Mouse (Mus musculus) heart, embryonic 13.5 days (tissue): ENCODE results near the gene Hspbp1. TPM values are rescaled to one million over a fixed set of nuclear protein-coding genes. Genes with fewer than 3 reads are reported as not detected.

Experiments
- ATAC-seq: fragments of 200-750 bp; cut with Nextera tagmentation; 2 replicates; pipeline ENCODE4 v1.8.0; 2017; ENCODE audit warnings: moderate TSS enrichment; ENCODE audit not compliant: insufficient number of reproducible peaks, low FRiP score, low TSS enrichment; ENCODE audit errors: extremely low read depth
- H3K27ac ChIP-seq: fragments of 300-500 bp; sonication (generic); replicated peaks from 2 replicates; pipeline ENCODE4 v1.5.1; 2015; ENCODE audit warnings: moderate library complexity, mild to moderate bottlenecking, inconsistent platforms
- H3K27me3 ChIP-seq: fragments of 300-500 bp; sonication (generic); replicated peaks from 2 replicates; pipeline ENCODE4 v1.6.1; 2015; ENCODE audit warnings: mild to moderate bottlenecking, inconsistent platforms
- H3K36me3 ChIP-seq: fragments of 300-500 bp; sonication (generic); 2 replicates; pipeline ENCODE4 v1.6.1; 2015; ENCODE audit warnings: mild to moderate bottlenecking, inconsistent platforms
- H3K4me1 ChIP-seq: fragments of 300-500 bp; sonication (generic); 2 replicates; pipeline ENCODE4 v1.6.1; 2015; ENCODE audit warnings: inconsistent platforms
- H3K4me2 ChIP-seq: fragments of 300-500 bp; sonication (generic); 2 replicates; pipeline ENCODE4 v1.6.1; 2015; ENCODE audit warnings: inconsistent platforms, mild to moderate bottlenecking, moderate library complexity
- H3K4me3 ChIP-seq: fragments of 300-500 bp; sonication (generic); 2 replicates; pipeline ENCODE4 v1.5.1; 2015; ENCODE audit warnings: moderate library complexity, mild to moderate bottlenecking, inconsistent platforms
- H3K9ac ChIP-seq: fragments of 300-500 bp; sonication (generic); 2 replicates; pipeline ENCODE4 v1.6.1; 2015; ENCODE audit warnings: inconsistent platforms, mild to moderate bottlenecking, moderate library complexity
- H3K9me3 ChIP-seq: fragments of 300-500 bp; sonication (generic); 2 replicates; pipeline ENCODE4 v1.6.1; 2016; ENCODE audit warnings: inconsistent platforms
- WGBS: fragments of 180-500 bp; shearing (Covaris S2); methylation state at CpG from one replicate; pipeline ENCODE4 v1.1.7; 2015; ENCODE audit warnings: mixed read lengths; 5-methylcytosine and 5-hydroxymethylcytosine counted together
- polyA plus RNA-seq: library from polyadenylated mRNA; unstranded; fragments of >200 nt; fragmentation: Nextera tagmentation; extraction: Ambion mirVana; gene quantifications from 2 replicates; pipeline ENCODE4 v1.2.1, GENCODE M21; 2015

Gene Hspbp1
- 74.0 and 79.9 TPM in 2 replicates for polyA plus RNA-seq

DNA sequence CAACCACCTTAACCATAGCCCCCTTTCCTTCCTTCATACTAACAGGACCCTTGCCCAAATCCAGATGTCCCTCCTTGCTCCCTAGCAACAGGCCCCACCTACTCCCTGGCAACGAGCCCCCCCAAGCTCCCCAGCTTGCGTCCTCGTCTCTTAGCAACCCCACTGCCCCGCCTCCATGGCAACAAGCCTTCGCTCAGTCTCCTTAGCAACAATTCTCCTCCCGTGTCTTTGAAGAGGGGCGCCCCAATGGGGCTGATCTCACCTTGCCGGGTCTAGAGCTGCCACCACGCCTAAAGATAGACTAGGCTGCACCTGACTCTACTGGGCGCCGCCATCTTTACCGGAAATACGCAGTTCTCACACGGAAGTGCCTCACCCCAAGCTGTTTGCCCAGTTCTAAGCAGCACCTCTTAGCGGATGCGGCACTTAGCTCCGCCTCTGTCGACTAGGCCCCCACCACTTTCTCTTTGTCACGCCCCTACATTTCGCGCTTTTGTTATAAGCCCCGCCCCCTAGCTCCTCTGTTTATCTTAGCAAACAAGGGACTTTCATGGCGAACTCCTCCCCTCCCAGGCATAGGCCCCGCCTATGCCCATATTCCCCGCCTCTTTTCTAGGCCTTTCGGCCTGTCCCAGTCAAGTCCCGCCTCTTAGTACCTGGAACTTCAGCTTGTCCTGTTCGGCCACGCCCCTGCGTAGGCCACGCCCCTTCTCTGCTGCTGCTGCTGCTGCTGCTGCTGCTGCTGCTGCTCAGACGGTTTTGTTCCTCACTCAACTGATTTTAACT is at the start of gene Hspbp1:
Gene Hspbp1 (minus strand): TSS at position 437 of the 786 bp plus-strand sequence.
- peaks cover 29% of the 10 kb centered on the region for H3K36me3 ChIP-seq
- H3K4me3 ChIP-seq, result peak within 1 kb of the TSS; percentile 66
- under 1% methylated on average over 32 of the region's 32 CpGs for WGBS
- peak within 1 kb of the TSS; percentile 74 for H3K9ac ChIP-seq
- H3K9me3 ChIP-seq, result no peaks in the 10 kb centered on the region
- peak; percentile 92 for ATAC-seq
- H3K27me3 ChIP-seq, result no peaks in the 10 kb centered on the region
- peak within 1 kb of the TSS; percentile 90 for H3K4me2 ChIP-seq
- H3K4me1 ChIP-seq, result peaks cover 7% of the 10 kb centered on the region
- H3K27ac ChIP-seq, result peak within 1 kb of the TSS; percentile 58

GRCm38 (mm10) chr7:4732968-4733392 is 48.1 kb upstream of the Hspbp1 start:
- no peak overlapping the region for H3K4me3 ChIP-seq
- no peaks in the 10 kb centered on the region for H3K4me1 ChIP-seq
- no peaks in the 10 kb centered on the region for H3K36me3 ChIP-seq
- no peak overlapping the region for H3K4me2 ChIP-seq
- H3K27ac ChIP-seq, result no peak overlapping the region
- no peak for ATAC-seq
- WGBS, result 40% methylated on average over 6 of the region's 6 CpGs
- 0 out of 2 replicates have a peak, but pooled peaks cover 3% of the 10 kb centered on the region for H3K27me3 ChIP-seq
- peaks cover 3% of the 10 kb centered on the region; the same call in 1 of the 2 replicates for H3K9me3 ChIP-seq
- no peak overlapping the region for H3K9ac ChIP-seq

- Histone ChIP-seq H3K4me1 (no peaks in the 10 kb centered on the region), H3K4me2 (no peak overlapping the region), H3K27me3 (0 out of 2 replicates have a peak, but pooled peaks cover 3% of the 10 kb centered on the region), H3K36me3 (no peaks in the 10 kb centered on the region), H3K27ac (no peak overlapping the region), H3K9ac (no peak overlapping the region), H3K9me3 (peaks cover 3% of the 10 kb centered on the region; the same call in 1 of the 2 replicates), H3K4me3 (no peak overlapping the region)
- 70% methylated on average over 5 of the region's 5 CpGs for WGBS
- ATAC-seq, result no peak
Observed at GRCm38 (mm10) chr7:4731090-4731489, 46.2 kb upstream of the Hspbp1 start.

- no peak within 1 kb of the TSS for H3K9ac ChIP-seq
- no peak within 1 kb of the TSS for H3K4me2 ChIP-seq
- no peak for ATAC-seq
- H3K27me3 ChIP-seq, result peaks cover 8% of the 10 kb centered on the region; the same call in 1 of the 2 replicates
- 60% methylated on average over 7 of the region's 7 CpGs for WGBS
- H3K9me3 ChIP-seq, result peaks cover 3% of the 10 kb centered on the region; the same call in 1 of the 2 replicates
- no peaks in the 10 kb centered on the region for H3K4me1 ChIP-seq
- H3K4me3 ChIP-seq, result no peak within 1 kb of the TSS
- H3K36me3 ChIP-seq, result no peaks in the 10 kb centered on the region
- no peak within 1 kb of the TSS for H3K27ac ChIP-seq
Observed at GRCm38 (mm10) chr7:4725169-4725568, 40.3 kb upstream of the Hspbp1 start, which contains the start of gene Tmem150b. Tmem150b (minus strand) TSS chr7:4725249.

DNA sequence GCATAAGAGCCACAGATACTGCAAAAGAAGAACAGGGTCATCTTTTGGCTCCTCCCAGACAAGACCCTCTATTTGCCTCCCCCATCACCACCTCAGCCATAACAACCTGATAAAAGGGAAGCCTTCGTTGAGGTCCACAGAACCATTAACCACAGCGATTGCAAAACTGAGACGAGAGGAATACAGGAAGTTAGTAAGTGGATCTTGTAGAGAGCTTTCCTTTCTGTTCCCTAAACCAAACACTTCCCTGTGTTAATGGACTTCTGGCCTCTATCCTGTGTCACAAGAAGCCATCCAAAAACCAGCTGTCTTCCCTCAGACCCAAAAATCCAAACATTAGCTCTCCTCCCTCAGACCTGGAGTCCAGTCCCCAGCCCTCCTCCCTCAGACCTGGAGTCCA is 39.5 kb upstream of the Hspbp1 start:
- Histone ChIP-seq H3K4me3 (no peak overlapping the region), H3K9ac (no peak overlapping the region), H3K9me3 (no peaks in the 10 kb centered on the region), H3K36me3 (no peaks in the 10 kb centered on the region), H3K4me2 (no peak overlapping the region), H3K27me3 (peaks cover 8% of the 10 kb centered on the region; the same call in 1 of the 2 replicates), H3K27ac (no peak overlapping the region), H3K4me1 (no peaks in the 10 kb centered on the region)
- no peak for ATAC-seq
- WGBS, result 57% methylated on average over 3 of the region's 3 CpGs

- Histone ChIP-seq H3K4me3 (peak overlapping the region; percentile 37), H3K9me3 (no peaks in the 10 kb centered on the region), H3K4me1 (no peaks in the 10 kb centered on the region), H3K27ac (no peak overlapping the region), H3K4me2 (peak overlapping the region; percentile 65), H3K9ac (peak overlapping the region; percentile 56; the same call in 1 of the 2 replicates), H3K27me3 (peaks cover 8% of the 10 kb centered on the region; the same call in 1 of the 2 replicates), H3K36me3 (no peaks in the 10 kb centered on the region)
- ATAC-seq, result no peak
- 31% methylated on average over 12 of the region's 12 CpGs for WGBS
Observed at GRCm38 (mm10) chr7:4723508-4723907, 38.6 kb upstream of the Hspbp1 start.

DNA sequence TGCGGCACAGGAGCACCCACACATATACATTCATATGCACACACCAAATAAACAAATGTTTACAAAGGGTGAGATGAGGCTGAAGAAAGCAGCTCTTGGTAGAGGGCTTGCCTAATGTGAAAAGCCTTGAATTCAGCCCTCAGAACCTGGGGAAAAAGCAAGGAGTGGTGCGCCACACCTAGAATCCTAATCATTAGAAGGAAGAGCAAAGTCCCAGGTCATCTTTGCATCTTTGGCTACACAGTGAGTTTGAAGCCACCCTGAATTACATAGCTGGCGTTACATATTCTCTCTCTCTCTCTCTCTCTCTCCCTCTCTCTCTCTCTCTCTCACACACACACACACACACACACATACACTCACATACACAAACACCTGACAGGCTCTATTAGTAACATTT is 34.4 kb upstream of the Hspbp1 start:
- Histone ChIP-seq H3K4me2 (no peak overlapping the region), H3K36me3 (peaks cover 28% of the 10 kb centered on the region), H3K4me3 (no peak overlapping the region), H3K4me1 (no peaks in the 10 kb centered on the region), H3K9ac (no peak overlapping the region), H3K27me3 (0 out of 2 replicates have a peak, but pooled peaks cover 8% of the 10 kb centered on the region), H3K9me3 (no peaks in the 10 kb centered on the region), H3K27ac (no peak overlapping the region)
- ATAC-seq, result no peak
- WGBS, result 84% methylated on average over 3 of the region's 3 CpGs

- Histone ChIP-seq H3K9me3 (no peaks in the 10 kb centered on the region), H3K36me3 (peaks cover 51% of the 10 kb centered on the region), H3K27ac (no peak overlapping the region), H3K9ac (no peak overlapping the region), H3K27me3 (no peaks in the 10 kb centered on the region), H3K4me2 (no peak overlapping the region), H3K4me3 (no peak overlapping the region), H3K4me1 (no peaks in the 10 kb centered on the region)
- WGBS, result 54% methylated on average over 6 of the region's 6 CpGs
- no peak for ATAC-seq
Observed at GRCm38 (mm10) chr7:4716955-4717354, 32.1 kb upstream of the Hspbp1 start.

GRCm38 (mm10) chr7:4712594-4712993 is 27.7 kb upstream of the Hspbp1 start:
- 72% methylated on average over 3 of the region's 3 CpGs for WGBS
- Histone ChIP-seq H3K9ac (no peak overlapping the region), H3K36me3 (peaks cover 89% of the 10 kb centered on the region), H3K4me3 (no peak overlapping the region), H3K27me3 (no peaks in the 10 kb centered on the region), H3K27ac (no peak overlapping the region), H3K4me1 (no peaks in the 10 kb centered on the region), H3K4me2 (no peak overlapping the region), H3K9me3 (no peaks in the 10 kb centered on the region)
- ATAC-seq, result no peak

DNA sequence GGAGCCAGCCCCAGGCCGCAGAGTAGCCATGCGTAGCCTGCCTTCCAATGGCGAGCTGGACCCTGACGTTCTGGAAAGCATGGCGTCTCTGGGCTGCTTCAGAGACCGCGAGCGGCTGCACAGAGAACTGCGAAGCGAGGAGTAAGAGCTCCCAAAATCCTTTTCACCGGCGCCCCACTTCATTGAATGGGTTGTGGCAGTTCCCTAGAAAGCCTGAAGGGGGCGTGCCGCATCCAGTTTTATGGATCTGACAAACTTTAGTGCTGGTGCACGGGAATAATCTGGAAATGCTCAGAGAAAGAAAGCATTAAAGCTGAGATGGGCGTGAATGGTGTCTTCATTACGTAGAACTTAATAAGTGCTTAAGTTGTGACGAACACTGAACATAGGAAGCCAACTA is 20.2 kb upstream of the Hspbp1 start:
- H3K27me3 ChIP-seq, result no peaks in the 10 kb centered on the region
- H3K4me2 ChIP-seq, result no peak overlapping the region
- no peaks in the 10 kb centered on the region for H3K9me3 ChIP-seq
- ATAC-seq, result no peak
- 41% methylated on average over 18 of the region's 18 CpGs for WGBS
- H3K4me3 ChIP-seq, result no peak overlapping the region
- no peak overlapping the region for H3K27ac ChIP-seq
- no peak overlapping the region for H3K9ac ChIP-seq
- H3K4me1 ChIP-seq, result no peaks in the 10 kb centered on the region
- peaks cover 86% of the 10 kb centered on the region for H3K36me3 ChIP-seq

DNA sequence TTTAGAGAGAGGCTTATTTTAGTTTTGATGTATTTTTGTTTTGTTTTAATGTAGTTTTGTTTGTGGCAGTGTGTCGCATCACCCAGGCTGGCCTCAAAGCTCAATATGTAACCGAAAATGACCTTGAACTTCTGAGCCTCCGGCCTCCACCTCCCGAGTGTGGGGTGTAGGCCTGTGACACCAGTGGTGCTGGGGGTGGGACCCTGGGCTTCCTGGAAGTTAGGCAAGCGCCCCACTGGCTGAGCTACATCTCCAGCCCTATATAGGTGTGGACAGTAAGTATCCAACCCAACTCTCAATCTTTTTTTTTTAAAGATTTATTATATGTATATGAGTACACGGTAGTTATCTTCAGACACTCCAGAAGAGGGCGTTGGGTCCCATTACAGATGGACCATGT is 18.3 kb upstream of the Hspbp1 start:
- H3K4me3 ChIP-seq, result no peak overlapping the region
- no peaks in the 10 kb centered on the region for H3K27me3 ChIP-seq
- H3K36me3 ChIP-seq, result peaks cover 86% of the 10 kb centered on the region
- 88% methylated on average over 7 of the region's 7 CpGs for WGBS
- H3K9me3 ChIP-seq, result no peaks in the 10 kb centered on the region
- no peak overlapping the region for H3K9ac ChIP-seq
- H3K4me1 ChIP-seq, result no peaks in the 10 kb centered on the region
- no peak overlapping the region for H3K4me2 ChIP-seq
- H3K27ac ChIP-seq, result no peak overlapping the region
- no peak for ATAC-seq

GRCm38 (mm10) chr7:4702334-4702733 is 17.5 kb upstream of the Hspbp1 start:
- H3K27me3 ChIP-seq, result no peaks in the 10 kb centered on the region
- H3K9me3 ChIP-seq, result no peaks in the 10 kb centered on the region
- WGBS, result 70% methylated on average over 8 of the region's 8 CpGs
- H3K4me3 ChIP-seq, result no peak overlapping the region
- no peak overlapping the region for H3K27ac ChIP-seq
- no peak overlapping the region for H3K9ac ChIP-seq
- no peaks in the 10 kb centered on the region for H3K4me1 ChIP-seq
- no peak for ATAC-seq
- H3K36me3 ChIP-seq, result peaks cover 85% of the 10 kb centered on the region
- H3K4me2 ChIP-seq, result no peak overlapping the region
